Mouse (Mus musculus) liver, postnatal 0 days (tissue): Measurements from ENCODE around the gene Ankrd24. TPM values are rescaled to one million over a fixed set of nuclear protein-coding genes. Genes with fewer than 3 reads are reported as not detected.
A peak's percentile ranks its signal among the peaks of the same experiment; 100 is the strongest.

ENCODE experiments used
- ATAC-seq: fragments of 200-750 bp; cut with Nextera tagmentation; 2 replicates; pipeline ENCODE4 v1.8.0; 2017; ENCODE audit warnings: mild to moderate bottlenecking, moderate library complexity
- DNase-seq: peaks from one replicate; pipeline ENCODE4 v3.0.0-alpha.2; 2016
- H3K27ac ChIP-seq: fragments of 300-500 bp; sonication (generic); 2 replicates; pipeline ENCODE4 v1.5.1; 2014; ENCODE audit warnings: antibody characterized with exemption, moderate library complexity, mild to moderate bottlenecking, low read depth
- H3K27me3 ChIP-seq: fragments of 300-500 bp; sonication (generic); 2 replicates; pipeline ENCODE4 v1.6.1; 2014; ENCODE audit warnings: low read length, control low read depth, mixed read lengths; ENCODE audit not compliant: insufficient read depth
- H3K36me3 ChIP-seq: fragments of 300-500 bp; sonication (generic); replicated peaks from 2 replicates; pipeline ENCODE4 v1.6.1; 2014; ENCODE audit warnings: mild to moderate bottlenecking, control low read depth, low read length, moderate library complexity, mixed read lengths; ENCODE audit not compliant: insufficient read depth
- H3K4me1 ChIP-seq: fragments of 300-500 bp; sonication (generic); 2 replicates; pipeline ENCODE4 v1.6.1; 2014; ENCODE audit warnings: antibody characterized with exemption, mild to moderate bottlenecking, control low read depth; ENCODE audit not compliant: insufficient read depth
- H3K4me2 ChIP-seq: fragments of 300-500 bp; sonication (generic); 2 replicates; pipeline ENCODE4 v1.6.1; 2014; ENCODE audit warnings: low read depth, mild to moderate bottlenecking, low read length, moderate library complexity, mixed read lengths
- H3K4me3 ChIP-seq: fragments of 300-500 bp; sonication (generic); 2 replicates; pipeline ENCODE4 v1.5.1; 2014; ENCODE audit warnings: low read depth, low read length
- H3K9ac ChIP-seq: fragments of 300-500 bp; sonication (generic); replicated peaks from 2 replicates; pipeline ENCODE4 v1.6.1; 2014; ENCODE audit warnings: mild to moderate bottlenecking, moderate library complexity
- H3K9me3 ChIP-seq: fragments of 300-500 bp; sonication (generic); 2 replicates; pipeline ENCODE4 v1.6.1; 2016; ENCODE audit warnings: mild to moderate bottlenecking, control low read depth, low read length, mixed read lengths
- CTCF ChIP-seq: sonication (generic); IDR thresholded peaks from 2 replicates; pipeline ENCODE4 v1.5.1; 2016; ENCODE audit warnings: antibody characterized with exemption, low read depth
- EP300 ChIP-seq: IDR thresholded peaks from 2 replicates; pipeline ENCODE4 v1.6.1; 2016; ENCODE audit warnings: antibody characterized with exemption, low read depth, mild to moderate bottlenecking
- WGBS: fragments of 180-500 bp; shearing (Covaris S2); extraction: QIAGEN DNeasy Blood & Tissue Kit; methylation state at CpG from one replicate; pipeline ENCODE4 v1.1.7; 2014; ENCODE audit not compliant: insufficient replicate concordance; 5-methylcytosine and 5-hydroxymethylcytosine counted together
- polyA plus RNA-seq: library from polyadenylated mRNA; unstranded; fragments of >200 nt; fragmentation: Nextera tagmentation; extraction: Ambion mirVana; gene quantifications from 2 replicates; pipeline ENCODE4 v1.2.1, GENCODE M21; 2015

Ankrd24 gene
- polyA plus RNA-seq, 1 experiment from 2014 or later, result 2.1 TPM

GRCm38 (mm10) chr10:81608308-81608707 is 20.0 kb upstream of the Ankrd24 start:
- Histone ChIP-seq H3K27me3 (no peaks in the 10 kb centered on the region), H3K4me2 (no peak overlapping the region), H3K4me3 (no peak overlapping the region), H3K4me1 (peaks cover 12% of the 10 kb centered on the region), H3K9ac (no peak overlapping the region), H3K27ac (no peak overlapping the region), H3K36me3 (no peaks in the 10 kb centered on the region), H3K9me3 (no peaks in the 10 kb centered on the region)
- no peak for DNase-seq
- WGBS, result 93% methylated on average over 1 of the region's 1 CpGs
- TF ChIP-seq CTCF (peak; percentile 40), EP300 (no peak)
- ATAC-seq, result no peak

- Histone ChIP-seq H3K9me3 (no peaks in the 10 kb centered on the region), H3K36me3 (no peaks in the 10 kb centered on the region), H3K27ac (no peak overlapping the region), H3K4me2 (no peak overlapping the region), H3K4me3 (no peak overlapping the region), H3K27me3 (no peaks in the 10 kb centered on the region), H3K4me1 (no peaks in the 10 kb centered on the region), H3K9ac (no peak overlapping the region)
- TF ChIP-seq CTCF (no peak), EP300 (no peak)
- DNase-seq (no peak), ATAC-seq (no peak)
- 62% methylated on average over 3 of the region's 3 CpGs for WGBS
Measured at GRCm38 (mm10) chr10:81612779-81613178, 15.6 kb upstream of the Ankrd24 start.

- H3K9ac ChIP-seq, result no peak overlapping the region
- no peaks in the 10 kb centered on the region for H3K9me3 ChIP-seq
- DNase-seq (no peak), ATAC-seq (no peak)
- 79% methylated on average over 6 of the region's 6 CpGs for WGBS
- H3K4me3 ChIP-seq, result no peak overlapping the region
- no peaks in the 10 kb centered on the region for H3K36me3 ChIP-seq
- no peak overlapping the region for H3K4me2 ChIP-seq
- no peaks in the 10 kb centered on the region for H3K4me1 ChIP-seq
- TF ChIP-seq EP300 (no peak), CTCF (no peak)
- no peaks in the 10 kb centered on the region for H3K27me3 ChIP-seq
- no peak overlapping the region for H3K27ac ChIP-seq
Measured at GRCm38 (mm10) chr10:81615486-81615885, 12.9 kb upstream of the Ankrd24 start.

- Histone ChIP-seq H3K4me2 (no peak overlapping the region), H3K36me3 (peaks cover 10% of the 10 kb centered on the region; the same call in 1 of the 2 replicates), H3K9ac (no peak overlapping the region), H3K4me3 (no peak overlapping the region), H3K27me3 (no peaks in the 10 kb centered on the region), H3K9me3 (no peaks in the 10 kb centered on the region), H3K27ac (no peak overlapping the region), H3K4me1 (no peaks in the 10 kb centered on the region)
- TF ChIP-seq CTCF (no peak), EP300 (no peak)
- DNase-seq (no peak), ATAC-seq (no peak)
- WGBS, result 61% methylated on average over 5 of the region's 5 CpGs
Measured at GRCm38 (mm10) chr10:81619976-81620375, 8.4 kb upstream of the Ankrd24 start.

GRCm38 (mm10) chr10:81620786-81621185 is 7.6 kb upstream of the Ankrd24 start:
- Histone ChIP-seq H3K9ac (no peak overlapping the region), H3K27me3 (no peaks in the 10 kb centered on the region), H3K36me3 (peaks cover 10% of the 10 kb centered on the region; the same call in 1 of the 2 replicates), H3K9me3 (no peaks in the 10 kb centered on the region), H3K4me1 (no peaks in the 10 kb centered on the region), H3K4me2 (no peak overlapping the region), H3K27ac (no peak overlapping the region), H3K4me3 (no peak overlapping the region)
- DNase-seq (no peak), ATAC-seq (no peak)
- TF ChIP-seq EP300 (no peak), CTCF (no peak)
- WGBS, result 55% methylated on average over 9 of the region's 9 CpGs

- WGBS, result 59% methylated on average over 8 of the region's 8 CpGs
- no peaks in the 10 kb centered on the region for H3K27me3 ChIP-seq
- no peaks in the 10 kb centered on the region for H3K9me3 ChIP-seq
- TF ChIP-seq CTCF, result no peak
- TF ChIP-seq EP300, result no peak
- ATAC-seq (no peak), DNase-seq (no peak)
- no peak overlapping the region for H3K4me2 ChIP-seq
- H3K36me3 ChIP-seq, result peaks cover 10% of the 10 kb centered on the region; the same call in 1 of the 2 replicates
- peaks cover 16% of the 10 kb centered on the region for H3K4me1 ChIP-seq
- H3K4me3 ChIP-seq, result no peak overlapping the region
- no peak overlapping the region for H3K9ac ChIP-seq
- no peak overlapping the region for H3K27ac ChIP-seq
Measured at GRCm38 (mm10) chr10:81623441-81623840, 4.9 kb upstream of the Ankrd24 start.
